Mouse (Mus musculus) MEL (cell line): ENCODE data around the gene Myo1g. TPM values are rescaled to one million over a fixed set of nuclear protein-coding genes. Genes with fewer than 3 reads are reported as not detected.

Experiments
- DNase-seq: peaks from one replicate; pipeline ENCODE4 v3.0.0; 2011; ENCODE audit warnings: low read depth, low spot score
- H3K27ac ChIP-seq: 2 replicates; pipeline ENCODE4 v1.5.1; 2012; ENCODE audit warnings: low read depth, mild to moderate bottlenecking, control low read depth, low read length, moderate library complexity; ENCODE audit not compliant: control insufficient read depth
- H3K27me3 ChIP-seq, 2 experiments: fragments of 150-350 bp in 1 of 2; sonication (generic) in 1 of 2; 2 replicates each; pipeline ENCODE4 v1.6.1; 2012; ENCODE audit warnings: low read length in 2 of 2, mild to moderate bottlenecking in 2 of 2, improper control_type of control experiment in 1 of 2, moderate library complexity in 1 of 2; ENCODE audit not compliant: insufficient read depth in 2 of 2, control insufficient read depth in 1 of 2
- H3K36me3 ChIP-seq, 2 experiments: 2 replicates each; pipeline ENCODE4 v1.6.1; 2012 to 2014; ENCODE audit warnings: low read length in 2 of 2, improper control_type of control experiment in 1 of 2, inconsistent platforms in 1 of 2, mild to moderate bottlenecking in 1 of 2; ENCODE audit not compliant: insufficient read depth in 2 of 2, control insufficient read depth in 1 of 2
- H3K4me1 ChIP-seq, 2 experiments: fragments of 150-350 bp in 1 of 2; sonication (generic) in 1 of 2; 2 replicates each; pipeline ENCODE4 v1.6.1; 2012; ENCODE audit warnings: low read length in 2 of 2, improper control_type of control experiment in 1 of 2, mild to moderate bottlenecking in 1 of 2; ENCODE audit not compliant: insufficient read depth in 2 of 2, control insufficient read depth in 1 of 2
- H3K4me3 ChIP-seq, 2 experiments: fragments of 150-350 bp in 1 of 2; sonication (generic) in 1 of 2; 2 replicates each; pipeline ENCODE4 v1.5.1; 2012; ENCODE audit warnings: low read depth in 2 of 2, low read length in 2 of 2, mild to moderate bottlenecking in 2 of 2, moderate library complexity in 2 of 2, control low read depth in 1 of 2, improper control_type of control experiment in 1 of 2; ENCODE audit not compliant: control insufficient read depth in 1 of 2, insufficient read depth in 1 of 2
- H3K79me2 ChIP-seq: 2 replicates; pipeline ENCODE4 v1.6.1; 2012; ENCODE audit warnings: mild to moderate bottlenecking, low read length, moderate library complexity; ENCODE audit not compliant: control insufficient read depth, poor library complexity, insufficient read depth
- H3K9ac ChIP-seq: 2 replicates; pipeline ENCODE4 v1.6.1; 2012; ENCODE audit warnings: low read depth, mild to moderate bottlenecking, control low read depth, low read length, moderate library complexity; ENCODE audit not compliant: control insufficient read depth, poor library complexity, severe bottlenecking
- H3K9me3 ChIP-seq: fragments of 150-350 bp; sonication (generic); replicated peaks from 2 replicates; pipeline ENCODE4 v1.6.1; 2012; ENCODE audit warnings: mild to moderate bottlenecking, low read length, improper control_type of control experiment, moderate library complexity; ENCODE audit not compliant: insufficient read depth
- BHLHE40 ChIP-seq: IDR thresholded peaks from 2 replicates; pipeline ENCODE4 v1.6.1; 2012; ENCODE audit warnings: low read depth, mild to moderate bottlenecking, inconsistent platforms, low read length, improper control_type of control experiment, borderline replicate concordance
- CHD2 ChIP-seq: IDR thresholded peaks from 2 replicates; pipeline ENCODE4 v1.6.1; 2011; ENCODE audit warnings: low read length, improper control_type of control experiment
- CTCF ChIP-seq, 3 experiments: IDR thresholded peaks in 2 of 3; conservative IDR thresholded peaks in 1 of 3; 2 replicates each; pipeline ENCODE4 v1.5.1; 2011 to 2012; ENCODE audit warnings: low read length in 3 of 3, low read depth in 2 of 3, mild to moderate bottlenecking in 2 of 3, improper control_type of control experiment in 1 of 3, inconsistent platforms in 1 of 3, mixed read lengths in 1 of 3, moderate library complexity in 1 of 3; ENCODE audit not compliant: control insufficient read depth in 1 of 3, insufficient read depth in 1 of 3, poor library complexity in 1 of 3, severe bottlenecking in 1 of 3
- ETS1 ChIP-seq: IDR thresholded peaks from 2 replicates; pipeline ENCODE4 v1.6.1; 2012; ENCODE audit warnings: low read depth, mild to moderate bottlenecking, inconsistent platforms, low read length, improper control_type of control experiment, moderate library complexity
- GABPA ChIP-seq: IDR thresholded peaks from 2 replicates; pipeline ENCODE4 v1.6.1; 2012; ENCODE audit warnings: low read depth, mild to moderate bottlenecking, inconsistent platforms, low read length, improper control_type of control experiment, moderate library complexity
- HCFC1 ChIP-seq: IDR thresholded peaks from 2 replicates; pipeline ENCODE4 v1.6.1; 2012; ENCODE audit warnings: low read depth, mild to moderate bottlenecking, inconsistent platforms, low read length, improper control_type of control experiment, moderate library complexity
- MXI1 ChIP-seq: IDR thresholded peaks from 2 replicates; pipeline ENCODE4 v1.6.1; 2011; ENCODE audit warnings: mild to moderate bottlenecking, low read depth, low read length, improper control_type of control experiment
- NELFE ChIP-seq: IDR thresholded peaks from 2 replicates; pipeline ENCODE4 v1.6.1; 2011; ENCODE audit warnings: low read depth, low read length, improper control_type of control experiment
- NRF1 ChIP-seq: IDR thresholded peaks from 2 replicates; pipeline ENCODE4 v1.6.1; 2014; ENCODE audit warnings: low read depth, mild to moderate bottlenecking, inconsistent platforms, low read length, improper control_type of control experiment, moderate library complexity; ENCODE audit not compliant: poor library complexity, insufficient read depth, severe bottlenecking
- POLR2A ChIP-seq, 2 experiments: IDR thresholded peaks; 2 replicates each; pipeline ENCODE4 v1.6.1; 2011 to 2012; ENCODE audit warnings: low read length in 2 of 2, mild to moderate bottlenecking in 2 of 2, control low read depth in 1 of 2, improper control_type of control experiment in 1 of 2, low read depth in 1 of 2, moderate library complexity in 1 of 2; ENCODE audit not compliant: control insufficient read depth in 1 of 2, insufficient read depth in 1 of 2, poor library complexity in 1 of 2
- POLR2AphosphoS2 ChIP-seq: IDR thresholded peaks from 2 replicates; pipeline ENCODE4 v1.6.1; 2011; ENCODE audit warnings: low read length, improper control_type of control experiment
- POLR2AphosphoS5 ChIP-seq: IDR thresholded peaks from 2 replicates; pipeline ENCODE4 v1.6.1; 2012; ENCODE audit warnings: low read depth, borderline replicate concordance, mild to moderate bottlenecking, inconsistent platforms, low read length, moderate library complexity, mixed read lengths
- RAD21 ChIP-seq: IDR thresholded peaks from 2 replicates; pipeline ENCODE4 v1.6.1; 2011; ENCODE audit warnings: mild to moderate bottlenecking, low read depth, low read length, improper control_type of control experiment
- RCOR1 ChIP-seq: IDR thresholded peaks from 2 replicates; pipeline ENCODE4 v1.6.1; 2012; ENCODE audit warnings: low read depth, mild to moderate bottlenecking, inconsistent platforms, low read length, improper control_type of control experiment
- SMC3 ChIP-seq: IDR thresholded peaks from 2 replicates; pipeline ENCODE4 v1.6.1; 2011; ENCODE audit warnings: low read depth, low read length, improper control_type of control experiment
- TAL1 ChIP-seq: IDR thresholded peaks from 2 replicates; pipeline ENCODE4 v1.6.1; 2012; ENCODE audit warnings: mild to moderate bottlenecking, inconsistent platforms, low read length, moderate library complexity, mixed read lengths
- UBTF ChIP-seq: IDR thresholded peaks from 2 replicates; pipeline ENCODE4 v1.6.1; 2012; ENCODE audit warnings: low read depth, mild to moderate bottlenecking, inconsistent platforms, low read length, improper control_type of control experiment, moderate library complexity, borderline replicate concordance; ENCODE audit not compliant: insufficient read depth
- USF2 ChIP-seq, 2 experiments: IDR thresholded peaks; 2 replicates each; pipeline ENCODE4 v1.6.1; 2011 to 2012; ENCODE audit warnings: improper control_type of control experiment in 2 of 2, low read length in 2 of 2, borderline replicate concordance in 1 of 2, inconsistent platforms in 1 of 2, low read depth in 1 of 2, mild to moderate bottlenecking in 1 of 2; ENCODE audit not compliant: insufficient read depth in 1 of 2
- ZC3H11A ChIP-seq: IDR thresholded peaks from 2 replicates; pipeline ENCODE4 v1.6.1; 2012; ENCODE audit warnings: low read depth, mild to moderate bottlenecking, inconsistent platforms, low read length, improper control_type of control experiment
- polyA plus RNA-seq, 2 experiments: library from polyadenylated mRNA; stranded (reverse) in 1 of 2; unstranded in 1 of 2; fragments of >175 nt in 1 of 2; fragments of >200 nt in 1 of 2; gene quantifications; 2 replicates each; pipeline versions ENCODE4 v1.2.1 to v1.2.4; 2012; ENCODE audit warnings: low replicate concordance in 2 of 2, low read depth in 1 of 2; ENCODE audit not compliant: insufficient read length in 2 of 2, insufficient read depth in 1 of 2, missing spikeins in 1 of 2
- total RNA-seq: library from RNA; depleted of rRNA; stranded (reverse); fragments of 300-350 nt; gene quantifications from 2 replicates; pipeline ENCODE4 v1.2.3, GENCODE M21; 2012

The Myo1g gene
- total and polyA plus RNA-seq, 3 experiments, result 19.4 to 33.3 TPM; not detected in 1

- H3K27me3 ChIP-seq, result no peaks in the 10 kb centered on the region
- peaks cover 2 to 38% of the 10 kb centered on the region in 2 experiments for H3K36me3 ChIP-seq
- DNase-seq, result peak; percentile 58
- H3K9me3 ChIP-seq, result no peaks in the 10 kb centered on the region
- TF ChIP-seq POLR2A (IDR thresholded peaks at IDR 0.05; ENCODE audit: control insufficient read depth in 1 of 2, insufficient read depth in 1 of 2, low read depth in 1 of 2, low read length in 2 of 2, poor library complexity in 1 of 2) (no peak), CTCF (IDR thresholded peaks at IDR 0.05 in 2 of 3, conservative IDR thresholded peaks at IDR 0.05 in 1 of 3; ENCODE audit: control insufficient read depth in 1 of 3, insufficient read depth in 1 of 3, low read depth in 2 of 3, low read length in 3 of 3, poor library complexity in 1 of 3, severe bottlenecking in 1 of 3) (peak in 2 of 3 experiments; percentile 26 to 34; a peak in 4 of 6 replicates)
- H3K4me3 ChIP-seq, result no peak overlapping the region
- H3K27ac ChIP-seq, result no peak overlapping the region
- no peak overlapping the region for H3K9ac ChIP-seq
- peaks cover 67% of the 10 kb centered on the region for H3K79me2 ChIP-seq
- peaks cover 37 to 44% of the 10 kb centered on the region in 2 experiments for H3K4me1 ChIP-seq
Observed at GRCm38 (mm10) chr11:6558234-6558633, 37.5 kb upstream of the Myo1g start.

GRCm38 (mm10) chr11:6550201-6550600, 29.4 kb upstream of the Myo1g start:
- Histone ChIP-seq H3K4me3 (no peak overlapping the region), H3K27ac (no peak overlapping the region), H3K27me3 (no peaks in the 10 kb centered on the region), H3K9me3 (no peaks in the 10 kb centered on the region), H3K79me2 (peaks cover 66% of the 10 kb centered on the region), H3K9ac (no peak overlapping the region), H3K4me1 (peaks cover 3 to 8% of the 10 kb centered on the region in 2 experiments; a peak in 1 of 4 replicates), H3K36me3 (peaks cover 8 to 21% of the 10 kb centered on the region in 2 experiments)
- DNase-seq, result no peak
- 0 out of 4 replicates have a peak, but pooled peaks of 1 of the 2 experiments have one; percentile 16 for TF ChIP-seq POLR2A (IDR thresholded peaks at IDR 0.05; ENCODE audit: control insufficient read depth in 1 of 2, insufficient read depth in 1 of 2, low read depth in 1 of 2, low read length in 2 of 2, poor library complexity in 1 of 2)
- TF ChIP-seq USF2 (IDR thresholded peaks at IDR 0.05; ENCODE audit: borderline replicate concordance in 1 of 2, insufficient read depth in 1 of 2, low read depth in 1 of 2, low read length in 2 of 2), result no peak
- no peak for TF ChIP-seq SMC3
- no peak for TF ChIP-seq NELFE
- TF ChIP-seq RCOR1, result no peak

- TF ChIP-seq USF2 (IDR thresholded peaks at IDR 0.05; ENCODE audit: borderline replicate concordance in 1 of 2, insufficient read depth in 1 of 2, low read depth in 1 of 2, low read length in 2 of 2) (no peak), POLR2AphosphoS5 (no peak), POLR2A (IDR thresholded peaks at IDR 0.05; ENCODE audit: control insufficient read depth in 1 of 2, insufficient read depth in 1 of 2, low read depth in 1 of 2, low read length in 2 of 2, poor library complexity in 1 of 2) (no peak), CHD2 (no peak), UBTF (no peak), SMC3 (no peak), ETS1 (no peak), ZC3H11A (no peak), NRF1 (no peak), GABPA (no peak), NELFE (no peak), TAL1 (no peak), HCFC1 (no peak), RCOR1 (no peak), POLR2AphosphoS2 (no peak), RAD21 (no peak), BHLHE40 (no peak), MXI1 (no peak)
- TF ChIP-seq, all 39 proteins: peak for 0
- Histone ChIP-seq H3K4me3 (no peak overlapping the region), H3K27me3 (no peaks in the 10 kb centered on the region), H3K27ac (no peak overlapping the region), H3K79me2 (peaks cover 64% of the 10 kb centered on the region), H3K4me1 (peaks cover 3 to 8% of the 10 kb centered on the region in 2 experiments; a peak in 1 of 4 replicates), H3K36me3 (peaks cover 8 to 21% of the 10 kb centered on the region in 2 experiments), H3K9me3 (no peaks in the 10 kb centered on the region), H3K9ac (no peak overlapping the region)
- DNase-seq, result no peak
Observed at GRCm38 (mm10) chr11:6549770-6550169, 29.0 kb upstream of the Myo1g start.
